Mouse (Mus musculus): ENCODE measurements around the gene Tns3. TPM values are rescaled to one million over a fixed set of nuclear protein-coding genes. Genes with fewer than 3 reads are reported as not detected.

Gene Tns3
- polyA plus RNA-seq, 1 experiment from 2014 or later, result 6.8 TPM

- no peaks in the 10 kb centered on the region for H3K4me1 ChIP-seq (replicated peaks; ENCODE audit: control insufficient read depth, insufficient read depth, low read length)
- no peaks in the 10 kb centered on the region for H3K9me3 ChIP-seq (ENCODE audit: control insufficient read depth, low read length)
- WGBS, result 71% methylated on average over 12 of the region's 12 CpGs
- H3K36me3 ChIP-seq (replicated peaks; ENCODE audit: control insufficient read depth, insufficient read depth), result no peaks in the 10 kb centered on the region
- no peak overlapping the region for H3K27ac ChIP-seq
- ATAC-seq (ENCODE audit: low FRiP score), result peak; percentile 58; the same call in 1 of the 2 replicates
- no peak overlapping the region for H3K4me2 ChIP-seq (replicated peaks)
- DNase-seq (ENCODE audit: low spot score), result no peak
- no peaks in the 10 kb centered on the region for H3K27me3 ChIP-seq (ENCODE audit: control insufficient read depth, insufficient read depth, low read length)
- no peak overlapping the region for H3K4me3 ChIP-seq (replicated peaks; ENCODE audit: low read length)
- no peak overlapping the region for H3K9ac ChIP-seq
Observed at GRCm38 (mm10) chr11:8656448-8657393, 7.6 kb downstream of the Tns3 start.

- WGBS, result 37% methylated on average over 13 of the region's 13 CpGs
- ATAC-seq (ENCODE audit: low FRiP score), result peak; percentile 53; the same call in 1 of the 2 replicates
- Histone ChIP-seq H3K4me2 (replicated peaks) (no peak overlapping the region), H3K9ac (no peak overlapping the region), H3K27me3 (ENCODE audit: control insufficient read depth, insufficient read depth, low read length) (no peaks in the 10 kb centered on the region), H3K36me3 (replicated peaks; ENCODE audit: control insufficient read depth, insufficient read depth) (no peaks in the 10 kb centered on the region), H3K4me1 (replicated peaks; ENCODE audit: control insufficient read depth, insufficient read depth, low read length) (no peaks in the 10 kb centered on the region), H3K9me3 (ENCODE audit: control insufficient read depth, low read length) (no peaks in the 10 kb centered on the region), H3K27ac (no peak overlapping the region), H3K4me3 (replicated peaks; ENCODE audit: low read length) (no peak overlapping the region)
- no peak for DNase-seq (ENCODE audit: low spot score)
Observed at GRCm38 (mm10) chr11:8653800-8654295, 10.5 kb downstream of the Tns3 start.

GRCm38 (mm10) chr11:8652792-8653645, 11.3 kb downstream of the Tns3 start:
- H3K4me2 ChIP-seq (replicated peaks), result no peak overlapping the region
- DNase-seq (ENCODE audit: low spot score) (no peak), ATAC-seq (ENCODE audit: low FRiP score) (no peak)
- no peaks in the 10 kb centered on the region for H3K4me1 ChIP-seq (replicated peaks; ENCODE audit: control insufficient read depth, insufficient read depth, low read length)
- H3K4me3 ChIP-seq (replicated peaks; ENCODE audit: low read length), result no peak overlapping the region
- no peaks in the 10 kb centered on the region for H3K9me3 ChIP-seq (ENCODE audit: control insufficient read depth, low read length)
- no peaks in the 10 kb centered on the region for H3K36me3 ChIP-seq (replicated peaks; ENCODE audit: control insufficient read depth, insufficient read depth)
- H3K27me3 ChIP-seq (ENCODE audit: control insufficient read depth, insufficient read depth, low read length), result no peaks in the 10 kb centered on the region
- 42% methylated on average over 10 of the region's 10 CpGs for WGBS
- H3K27ac ChIP-seq, result no peak overlapping the region
- no peak overlapping the region for H3K9ac ChIP-seq

- Histone ChIP-seq H3K36me3 (replicated peaks; ENCODE audit: control insufficient read depth, insufficient read depth) (no peaks in the 10 kb centered on the region), H3K4me3 (replicated peaks; ENCODE audit: low read length) (no peak overlapping the region), H3K4me1 (replicated peaks; ENCODE audit: control insufficient read depth, insufficient read depth, low read length) (no peaks in the 10 kb centered on the region), H3K9ac (no peak overlapping the region), H3K9me3 (ENCODE audit: control insufficient read depth, low read length) (no peaks in the 10 kb centered on the region), H3K4me2 (replicated peaks) (no peak overlapping the region), H3K27ac (no peak overlapping the region), H3K27me3 (ENCODE audit: control insufficient read depth, insufficient read depth, low read length) (no peaks in the 10 kb centered on the region)
- no peak for DNase-seq (ENCODE audit: low spot score)
- ATAC-seq (ENCODE audit: low FRiP score), result no peak
- 73% methylated on average over 10 of the region's 10 CpGs for WGBS
Observed at GRCm38 (mm10) chr11:8652116-8652714, 12.1 kb downstream of the Tns3 start.

- H3K4me1 ChIP-seq (replicated peaks; ENCODE audit: control insufficient read depth, insufficient read depth, low read length), result no peaks in the 10 kb centered on the region
- no peaks in the 10 kb centered on the region for H3K9me3 ChIP-seq (ENCODE audit: control insufficient read depth, low read length)
- no peak overlapping the region for H3K27ac ChIP-seq
- WGBS, result 87% methylated on average over 10 of the region's 10 CpGs
- ATAC-seq (ENCODE audit: low FRiP score) (no peak), DNase-seq (ENCODE audit: low spot score) (no peak)
- no peaks in the 10 kb centered on the region for H3K27me3 ChIP-seq (ENCODE audit: control insufficient read depth, insufficient read depth, low read length)
- H3K4me3 ChIP-seq (replicated peaks; ENCODE audit: low read length), result no peak overlapping the region
- H3K9ac ChIP-seq, result no peak overlapping the region
- H3K4me2 ChIP-seq (replicated peaks), result no peak overlapping the region
- H3K36me3 ChIP-seq (replicated peaks; ENCODE audit: control insufficient read depth, insufficient read depth), result no peaks in the 10 kb centered on the region
Observed at GRCm38 (mm10) chr11:8651448-8652035, 12.8 kb downstream of the Tns3 start.

- Histone ChIP-seq H3K4me1 (replicated peaks; ENCODE audit: control insufficient read depth, insufficient read depth, low read length) (no peaks in the 10 kb centered on the region), H3K4me2 (replicated peaks) (no peak overlapping the region), H3K9ac (no peak overlapping the region), H3K9me3 (ENCODE audit: control insufficient read depth, low read length) (no peaks in the 10 kb centered on the region), H3K4me3 (replicated peaks; ENCODE audit: low read length) (no peak overlapping the region), H3K36me3 (replicated peaks; ENCODE audit: control insufficient read depth, insufficient read depth) (no peaks in the 10 kb centered on the region), H3K27ac (no peak overlapping the region), H3K27me3 (ENCODE audit: control insufficient read depth, insufficient read depth, low read length) (no peaks in the 10 kb centered on the region)
- no peak for DNase-seq (ENCODE audit: low spot score)
- ATAC-seq (ENCODE audit: low FRiP score), result no peak
- WGBS, result 92% methylated on average over 3 of the region's 3 CpGs
Observed at GRCm38 (mm10) chr11:8645609-8646008, 18.7 kb downstream of the Tns3 start.

GRCm38 (mm10) chr11:8644272-8644671, 20.1 kb downstream of the Tns3 start:
- H3K4me2 ChIP-seq (replicated peaks), result no peak overlapping the region
- H3K27ac ChIP-seq, result no peak overlapping the region
- ATAC-seq (ENCODE audit: low FRiP score) (no peak), DNase-seq (ENCODE audit: low spot score) (no peak)
- WGBS, result 93% methylated on average over 2 of the region's 2 CpGs
- no peak overlapping the region for H3K9ac ChIP-seq
- no peaks in the 10 kb centered on the region for H3K27me3 ChIP-seq (ENCODE audit: control insufficient read depth, insufficient read depth, low read length)
- H3K36me3 ChIP-seq (replicated peaks; ENCODE audit: control insufficient read depth, insufficient read depth), result no peaks in the 10 kb centered on the region
- no peak overlapping the region for H3K4me3 ChIP-seq (replicated peaks; ENCODE audit: low read length)
- H3K9me3 ChIP-seq (ENCODE audit: control insufficient read depth, low read length), result no peaks in the 10 kb centered on the region
- no peaks in the 10 kb centered on the region for H3K4me1 ChIP-seq (replicated peaks; ENCODE audit: control insufficient read depth, insufficient read depth, low read length)

- DNase-seq (ENCODE audit: low spot score), result no peak
- H3K27me3 ChIP-seq (ENCODE audit: control insufficient read depth, insufficient read depth, low read length), result no peaks in the 10 kb centered on the region
- 38% methylated on average over 10 of the region's 10 CpGs for WGBS
Observed at GRCm38 (mm10) chr11:8641634-8642277, 22.6 kb downstream of the Tns3 start.

More at GRCm38 (mm10) chr11:8641634-8642277, 22.6 kb downstream of the Tns3 start:
- Histone ChIP-seq H3K9ac (no peak overlapping the region), H3K27ac (no peak overlapping the region), H3K4me3 (replicated peaks; ENCODE audit: low read length) (no peak overlapping the region), H3K4me1 (replicated peaks; ENCODE audit: control insufficient read depth, insufficient read depth, low read length) (no peaks in the 10 kb centered on the region), H3K36me3 (replicated peaks; ENCODE audit: control insufficient read depth, insufficient read depth) (no peaks in the 10 kb centered on the region), H3K4me2 (replicated peaks) (no peak overlapping the region), H3K9me3 (ENCODE audit: control insufficient read depth, low read length) (no peaks in the 10 kb centered on the region)
- no peak for ATAC-seq (ENCODE audit: low FRiP score)

Data from hindbrain, embryonic 14.5 days (tissue).